Mouse (Mus musculus) urinary bladder, postnatal 14 days (tissue): Measurements from ENCODE around the gene Mtx1.

Source experiments
- DNase-seq: peaks from one replicate; pipeline ENCODE4 v3.0.0; 2021; ENCODE audit warnings: low spot score

Mtx1 gene

DNA sequence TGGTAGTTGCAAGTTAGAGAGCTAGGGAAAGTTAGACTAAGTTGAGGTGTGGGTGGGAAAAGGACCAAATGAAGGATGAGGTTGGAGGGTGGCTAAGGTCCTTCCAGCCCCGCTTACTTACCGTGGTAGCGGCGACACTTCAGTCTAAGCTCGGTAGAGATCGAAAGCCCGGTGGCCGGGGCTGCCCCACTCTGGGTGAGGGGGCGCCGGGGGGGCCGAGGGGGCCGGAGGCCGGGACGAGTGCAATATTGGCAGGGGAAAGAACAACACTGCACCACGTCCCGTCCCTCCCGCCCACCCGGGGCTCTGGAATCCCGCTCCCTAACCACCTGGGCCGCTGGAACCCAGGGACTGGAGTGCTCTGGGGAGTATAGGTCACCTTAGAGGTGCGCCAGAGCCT lies at the start of gene Mtx1:
Gene Mtx1, minus strand, starts transcription at position 189 of the 400 bp plus-strand sequence.
- DNase-seq, result no peak

- no peak for DNase-seq
Observed at GRCm38 (mm10) chr3:89276061-89276460, 49.2 kb upstream of the Mtx1 start.

DNA sequence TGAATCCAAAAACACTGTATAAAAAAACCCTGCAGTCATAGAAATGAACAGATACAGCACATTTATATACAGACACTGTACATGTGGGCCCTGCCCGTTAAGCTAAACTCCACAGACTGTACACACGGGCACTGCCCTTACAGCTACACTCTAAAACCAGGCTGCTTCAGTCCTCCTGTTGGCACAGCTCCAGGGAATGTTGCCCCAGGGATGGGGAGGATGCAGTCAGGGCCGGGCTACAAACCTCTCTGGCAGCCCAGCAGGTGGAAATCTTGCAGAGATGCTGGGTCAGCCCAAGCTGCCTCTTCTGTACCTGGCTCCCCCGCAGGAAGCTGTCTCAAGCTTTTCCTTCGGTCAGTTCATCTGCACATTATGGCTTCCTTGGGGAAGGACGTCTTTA lies 44.9 kb upstream of the Mtx1 start:
- DNase-seq, result peak; percentile 46

DNA sequence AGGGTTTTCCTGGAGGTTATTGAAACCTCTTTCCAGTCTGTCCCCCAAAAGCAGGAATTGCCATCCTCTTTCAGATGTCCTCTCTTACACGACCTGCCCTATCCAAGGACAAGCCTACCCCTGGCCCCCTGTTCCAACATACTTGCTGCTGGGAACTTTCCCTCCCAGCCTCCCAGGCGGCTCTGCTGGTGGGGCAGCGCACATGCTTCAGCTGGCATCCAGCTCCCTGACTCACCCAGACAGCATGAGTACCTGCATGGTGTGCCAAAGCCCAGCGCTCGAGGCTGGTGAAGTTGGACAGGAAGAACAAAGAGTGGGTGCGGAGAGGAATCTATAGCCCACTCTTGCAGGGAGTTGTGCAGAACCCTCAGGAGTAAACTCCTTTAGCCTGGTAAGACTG lies 44.0 kb upstream of the Mtx1 start:
- DNase-seq, result peak; percentile 69

- peak; percentile 88 for DNase-seq
Observed at GRCm38 (mm10) chr3:89270051-89270755, 43.3 kb upstream of the Mtx1 start, which contains the start of gene Slc50a1. TSS of gene Slc50a1 (minus strand) at chr3:89270570.

DNA sequence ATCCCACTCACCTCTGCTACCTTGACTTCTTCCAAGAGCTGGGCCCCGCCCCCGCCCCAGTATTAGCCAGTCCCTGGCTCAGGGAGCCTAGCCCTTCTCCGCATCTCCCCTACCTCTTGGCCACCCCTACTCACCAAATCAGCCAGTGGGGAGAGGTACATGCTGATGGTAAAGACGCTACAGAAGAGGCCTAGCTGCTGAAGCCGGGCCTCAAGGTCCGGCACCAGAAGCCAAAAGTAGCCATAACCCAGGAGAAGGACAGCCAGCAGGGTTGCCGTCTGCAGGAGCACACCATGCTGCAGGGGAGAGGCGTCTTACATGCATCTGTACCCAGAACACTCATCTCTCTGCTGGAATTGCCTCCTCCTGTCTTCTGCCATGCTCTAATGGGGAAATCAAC lies 42.0 kb upstream of the Mtx1 start:
- DNase-seq, result no peak

DNA sequence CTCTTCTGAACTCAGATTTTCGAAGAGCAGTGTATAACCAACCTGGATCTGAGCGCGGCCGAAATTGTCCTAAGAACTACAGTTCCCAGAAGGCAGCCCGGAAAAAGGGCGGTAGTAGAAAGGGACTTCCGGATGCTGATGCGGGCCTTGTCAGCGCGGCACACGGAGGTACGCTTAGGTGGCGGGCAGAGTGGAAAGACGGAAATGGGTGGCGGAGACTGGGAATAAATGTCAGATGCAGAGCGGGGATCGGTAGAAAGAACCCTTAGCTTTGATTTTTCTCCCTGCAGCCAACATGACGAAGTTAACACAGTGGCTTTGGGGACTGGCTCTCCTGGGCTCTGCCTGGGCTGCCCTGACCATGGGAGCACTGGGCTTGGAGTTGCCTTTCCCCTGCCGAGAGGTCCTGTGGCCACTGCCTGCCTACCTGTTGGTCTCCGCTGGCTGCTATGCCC lies 39.6 kb upstream of the Mtx1 start:
- peak; percentile 85 for DNase-seq

DNA sequence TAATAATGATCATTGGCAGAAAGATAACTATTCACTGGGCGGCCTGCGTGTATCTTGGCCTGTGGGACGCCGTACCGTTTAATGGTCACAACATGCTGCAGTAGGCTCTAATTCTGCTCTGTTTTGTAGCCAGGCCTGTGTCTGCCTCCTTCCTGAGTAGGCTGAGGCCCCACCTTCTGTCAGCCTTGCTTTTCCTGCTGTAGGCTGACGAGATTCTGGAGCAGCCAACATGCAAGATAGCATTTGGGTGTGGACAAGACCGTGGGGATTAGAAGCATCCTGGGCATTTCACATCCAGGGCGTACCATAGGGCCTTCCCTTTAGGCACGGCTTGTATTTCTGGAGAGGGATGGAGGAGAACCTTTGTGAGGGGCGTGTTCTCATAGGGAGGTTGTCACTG lies 35.5 kb upstream of the Mtx1 start:
- DNase-seq, result no peak

- DNase-seq, result no peak
Observed at GRCm38 (mm10) chr3:89260211-89260610, 33.3 kb upstream of the Mtx1 start.

DNA sequence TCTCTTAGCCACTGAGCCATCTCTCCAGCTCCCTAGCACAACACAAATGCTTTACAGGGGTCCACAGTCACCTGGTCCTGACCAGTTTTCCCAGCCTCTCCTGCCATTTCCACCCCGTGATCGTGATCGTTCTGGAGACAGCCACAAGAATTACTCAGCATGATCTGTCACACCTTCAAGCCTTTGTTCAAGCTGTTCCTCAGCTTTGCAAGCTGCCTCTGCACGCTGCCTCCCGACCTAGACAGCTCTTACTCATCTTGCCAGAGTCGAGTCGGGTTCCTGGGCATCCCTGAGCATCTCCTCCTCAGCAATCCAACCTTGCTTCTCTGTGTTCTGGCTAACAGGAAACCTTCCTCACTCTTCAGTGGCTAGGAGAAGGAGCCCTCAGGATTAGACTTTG lies 32.2 kb upstream of the Mtx1 start, which contains the start of gene Dpm3:
Gene Dpm3, plus strand, starts transcription at position 283 of the 400 bp plus-strand sequence.
- no peak for DNase-seq

DNA sequence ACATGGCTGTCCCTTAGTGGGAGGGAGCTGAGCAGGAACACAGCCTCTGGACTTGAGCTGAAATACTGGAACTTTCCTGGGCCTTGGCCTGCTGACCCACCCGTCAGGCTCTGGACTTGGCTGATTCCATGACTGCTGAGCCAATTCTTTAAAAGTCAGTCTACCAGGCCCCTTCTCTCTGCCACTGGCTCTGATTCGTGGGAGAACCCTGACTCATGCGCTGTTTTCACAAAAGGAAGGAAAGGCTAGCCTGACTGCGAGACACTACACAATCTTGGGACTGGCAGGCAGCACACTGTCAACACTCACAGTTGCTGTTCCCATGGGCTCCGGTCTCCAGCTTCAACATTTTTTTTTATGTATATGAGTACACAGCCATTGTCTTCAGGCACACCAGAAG lies 29.3 kb upstream of the Mtx1 start:
- DNase-seq, result no peak

DNA sequence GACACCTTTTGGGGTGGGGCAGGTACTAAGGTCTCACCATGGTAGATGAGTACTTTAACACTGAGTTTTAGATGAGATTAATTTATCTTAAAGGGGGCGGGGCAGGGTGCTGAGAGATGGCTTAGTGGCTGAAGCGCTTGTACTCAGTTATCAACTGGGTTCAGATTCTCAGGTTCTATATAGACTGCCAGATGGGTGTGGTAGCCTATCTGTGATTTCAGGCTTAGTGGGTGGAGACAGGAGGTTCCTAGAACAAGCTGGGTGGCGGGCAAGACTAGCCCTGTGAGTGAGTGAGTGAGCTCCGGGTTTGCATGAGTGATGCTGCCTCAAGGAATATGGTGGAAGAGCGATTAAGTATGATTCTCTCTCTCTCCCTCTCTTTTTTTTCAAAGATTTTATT lies 28.1 kb upstream of the Mtx1 start:
- DNase-seq, result no peak

- DNase-seq, result no peak
Observed at GRCm38 (mm10) chr3:89251365-89251895, 24.5 kb upstream of the Mtx1 start.

DNA sequence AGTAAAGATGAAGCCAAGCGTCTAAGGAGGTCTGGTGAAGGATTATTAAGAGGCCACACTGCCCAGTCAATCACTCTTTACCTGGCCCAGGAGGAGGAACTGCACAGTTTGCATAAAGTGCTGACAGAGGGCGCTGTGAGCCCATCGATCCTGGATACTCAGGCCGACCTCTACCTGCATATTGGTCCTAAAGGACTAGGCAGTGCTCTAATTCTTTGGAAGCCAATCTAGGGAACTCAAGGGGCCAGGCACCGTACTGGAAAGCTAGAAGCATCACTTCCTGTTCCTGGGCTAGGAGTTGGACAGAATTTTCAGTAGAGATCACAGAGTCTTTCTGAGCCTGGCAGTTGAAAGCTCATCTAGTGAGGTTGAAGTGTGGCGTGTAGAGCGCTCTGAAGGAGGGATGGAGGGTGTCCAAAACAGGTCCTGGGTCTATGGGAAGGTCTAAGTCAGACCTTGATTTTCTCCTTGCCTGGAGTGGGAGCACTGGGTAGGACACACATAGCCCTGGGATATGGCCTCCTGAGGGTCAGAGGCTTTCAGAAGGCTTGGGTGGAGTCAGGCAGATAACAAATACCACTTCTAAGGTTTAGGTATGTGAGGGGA lies 23.6 kb upstream of the Mtx1 start:
- DNase-seq, result peak; percentile 76

DNA sequence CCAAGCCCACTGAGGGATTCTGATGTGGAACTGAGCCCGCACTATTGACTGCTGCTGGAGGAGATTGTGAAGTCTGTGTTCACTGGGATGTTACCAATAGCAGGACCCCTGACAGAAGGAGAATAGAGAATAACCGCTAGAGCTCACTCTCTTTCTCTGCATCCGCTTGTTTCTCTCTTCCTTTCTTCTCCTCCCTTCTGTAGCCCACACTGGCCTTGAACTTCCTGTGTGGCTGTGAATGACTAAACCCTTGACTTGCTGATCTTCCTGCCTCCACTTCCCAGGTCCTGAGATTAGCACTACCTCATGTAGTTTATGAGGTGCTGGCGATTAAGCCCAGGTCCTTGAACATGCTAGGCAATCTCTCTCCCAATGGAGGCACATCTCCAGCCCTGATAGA lies 20.6 kb upstream of the Mtx1 start:
- no peak for DNase-seq

GRCm38 (mm10) chr3:89246261-89247100 lies 19.6 kb upstream of the Mtx1 start, which contains the start of gene Trim46:
TSS of gene Trim46 (minus strand) at chr3:89246309.
- DNase-seq, result peak; percentile 89

DNA sequence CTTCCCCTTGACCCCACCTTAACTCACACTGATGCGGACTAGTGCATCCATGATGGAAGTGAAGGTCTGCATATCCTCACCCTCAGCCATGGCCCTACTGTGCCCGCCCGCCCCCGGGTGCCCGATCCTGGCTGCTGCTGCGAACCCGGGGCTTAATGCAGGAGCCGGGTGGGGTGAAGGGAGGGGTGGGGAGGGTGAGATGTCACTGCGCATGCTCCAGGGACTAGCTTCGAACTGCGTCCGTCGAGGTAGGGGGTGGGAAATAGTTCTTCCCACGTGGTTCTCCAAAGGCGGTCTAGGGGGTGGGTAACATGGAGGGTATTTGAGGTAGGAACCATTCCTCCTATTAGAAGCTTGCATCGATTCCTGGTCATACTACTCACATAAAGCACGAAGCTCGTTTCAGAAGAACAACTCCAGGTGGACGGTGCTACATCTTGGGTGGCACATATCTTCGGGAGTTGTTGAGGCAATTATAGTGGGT lies 18.8 kb upstream of the Mtx1 start, which contains the start of gene Krtcap2:
Gene Krtcap2, plus strand, starts transcription at position 279 of the 484 bp plus-strand sequence.
- no peak for DNase-seq

DNA sequence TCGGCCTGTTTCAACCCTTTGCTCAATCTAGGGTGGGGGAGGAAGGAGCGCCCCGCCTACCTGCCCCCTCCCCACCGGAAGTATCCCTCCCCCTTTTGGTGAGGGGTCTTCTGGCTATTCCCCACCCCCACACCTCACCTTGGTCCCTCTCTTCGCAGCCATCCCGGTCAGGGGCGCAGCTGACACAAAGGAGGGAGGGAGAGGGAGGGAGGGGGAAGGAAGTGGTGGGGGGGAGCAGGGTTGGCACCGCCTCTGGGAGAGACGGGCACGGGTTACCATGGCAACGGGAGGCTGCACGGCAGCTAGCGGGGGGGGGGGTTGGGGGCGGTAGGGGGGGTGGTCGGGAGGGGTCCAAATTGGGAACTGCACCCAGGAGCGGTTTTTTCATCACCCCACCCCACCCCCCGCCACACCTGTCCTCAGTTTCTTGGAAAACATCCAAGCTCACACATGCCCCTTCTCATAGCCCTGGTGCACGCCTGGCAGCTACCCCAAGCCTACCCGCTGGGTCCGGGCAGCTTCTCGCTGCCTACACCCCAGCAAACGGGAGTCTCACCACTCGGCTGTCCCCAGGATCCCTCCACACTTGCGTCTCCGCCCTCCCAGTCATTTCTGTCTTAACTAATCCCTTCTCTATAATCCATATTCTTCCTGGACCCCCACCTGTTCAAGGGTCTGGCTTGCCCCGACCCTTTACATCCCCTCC lies 18.2 kb upstream of the Mtx1 start:
- DNase-seq, result no peak

GRCm38 (mm10) chr3:89244158-89244981 lies 17.5 kb upstream of the Mtx1 start:
- DNase-seq, result no peak

GRCm38 (mm10) chr3:89243609-89244008 lies 16.7 kb upstream of the Mtx1 start:
- peak; percentile 33 for DNase-seq
